Mouse (Mus musculus): ENCODE measurements at regions not wholly inside any gene's neighbourhood (a gene's known extent, or its start where the extent isn't known, plus 50 kb on each side); places are given as distances from the start of the nearest gene placed in this dataset.

- no peak for ATAC-seq (ENCODE audit: insufficient read depth)
- Histone ChIP-seq H3K4me1 (ENCODE audit: insufficient read depth) (no peaks in the 10 kb centered on the region), H3K9me3 (ENCODE audit: low read depth, low read length) (no peaks in the 10 kb centered on the region), H3K27me3 (ENCODE audit: insufficient read depth, low read length) (no peaks in the 10 kb centered on the region), H3K9ac (no peak overlapping the region), H3K27ac (ENCODE audit: low read depth) (no peak overlapping the region), H3K4me2 (no peak overlapping the region), H3K36me3 (ENCODE audit: insufficient read depth) (no peaks in the 10 kb centered on the region), H3K4me3 (ENCODE audit: low read depth, low read length) (no peak overlapping the region)
- WGBS, result 70% methylated on average over 6 of the region's 6 CpGs
- no peak for TF ChIP-seq CTCF (IDR thresholded peaks at IDR 0.05; ENCODE audit: low read depth)
- DNase-seq, result no peak
Measured at GRCm38 (mm10) chr13:53740981-53741380, 268.1 kb upstream of the Msx2 start.

GRCm38 (mm10) chr13:53739127-53739526 is 266.3 kb upstream of the Msx2 start:
- H3K36me3 ChIP-seq (ENCODE audit: insufficient read depth), result no peaks in the 10 kb centered on the region
- H3K9me3 ChIP-seq (ENCODE audit: low read depth, low read length), result no peaks in the 10 kb centered on the region
- no peak overlapping the region for H3K9ac ChIP-seq
- H3K27me3 ChIP-seq (ENCODE audit: insufficient read depth, low read length), result no peaks in the 10 kb centered on the region
- ATAC-seq (ENCODE audit: insufficient read depth) (no peak), DNase-seq (peak; percentile 64)
- no peak overlapping the region for H3K4me2 ChIP-seq
- WGBS, result 57% methylated on average over 3 of the region's 3 CpGs
- H3K4me1 ChIP-seq (ENCODE audit: insufficient read depth), result 0 out of 2 replicates have a peak, but pooled peaks cover 4% of the 10 kb centered on the region
- no peak for TF ChIP-seq CTCF (IDR thresholded peaks at IDR 0.05; ENCODE audit: low read depth)
- H3K27ac ChIP-seq (ENCODE audit: low read depth), result no peak overlapping the region
- H3K4me3 ChIP-seq (ENCODE audit: low read depth, low read length), result no peak overlapping the region

- Histone ChIP-seq H3K27ac (ENCODE audit: low read depth) (peak overlapping the region; percentile 72), H3K4me1 (ENCODE audit: insufficient read depth) (0 out of 2 replicates have a peak, but pooled peaks cover 4% of the 10 kb centered on the region), H3K4me2 (no peak overlapping the region), H3K9ac (no peak overlapping the region), H3K36me3 (ENCODE audit: insufficient read depth) (no peaks in the 10 kb centered on the region), H3K9me3 (ENCODE audit: low read depth, low read length) (no peaks in the 10 kb centered on the region), H3K4me3 (ENCODE audit: low read depth, low read length) (no peak overlapping the region), H3K27me3 (ENCODE audit: insufficient read depth, low read length) (no peaks in the 10 kb centered on the region)
- TF ChIP-seq CTCF (IDR thresholded peaks at IDR 0.05; ENCODE audit: low read depth), result no peak
- ATAC-seq (ENCODE audit: insufficient read depth) (peak; percentile 95), DNase-seq (peak; percentile 95)
- 35% methylated on average over 4 of the region's 4 CpGs for WGBS
Measured at GRCm38 (mm10) chr13:53734944-53735343, 262.1 kb upstream of the Msx2 start.

- H3K9ac ChIP-seq, result no peak overlapping the region
- no peaks in the 10 kb centered on the region for H3K9me3 ChIP-seq (ENCODE audit: low read depth, low read length)
- no peaks in the 10 kb centered on the region for H3K36me3 ChIP-seq (ENCODE audit: insufficient read depth)
- TF ChIP-seq CTCF (IDR thresholded peaks at IDR 0.05; ENCODE audit: low read depth), result no peak
- H3K4me3 ChIP-seq (ENCODE audit: low read depth, low read length), result no peak overlapping the region
- no peaks in the 10 kb centered on the region for H3K27me3 ChIP-seq (ENCODE audit: insufficient read depth, low read length)
- no peak for ATAC-seq (ENCODE audit: insufficient read depth)
- H3K4me1 ChIP-seq (ENCODE audit: insufficient read depth), result 0 out of 2 replicates have a peak, but pooled peaks cover 3% of the 10 kb centered on the region
- WGBS, result 40% methylated on average over 10 of the region's 10 CpGs
- peak overlapping the region; percentile 25; the same call in 1 of the 2 replicates for H3K27ac ChIP-seq (ENCODE audit: low read depth)
- H3K4me2 ChIP-seq, result no peak overlapping the region
- DNase-seq, result peak; percentile 43
Measured at GRCm38 (mm10) chr13:53730259-53730902, 257.5 kb upstream of the Msx2 start.

- TF ChIP-seq CTCF (IDR thresholded peaks at IDR 0.05; ENCODE audit: low read depth), result no peak
- Histone ChIP-seq H3K9ac (no peak overlapping the region), H3K27me3 (ENCODE audit: insufficient read depth, low read length) (no peaks in the 10 kb centered on the region), H3K4me3 (ENCODE audit: low read depth, low read length) (no peak overlapping the region), H3K4me2 (no peak overlapping the region), H3K36me3 (ENCODE audit: insufficient read depth) (no peaks in the 10 kb centered on the region), H3K27ac (ENCODE audit: low read depth) (0 out of 2 replicates have a peak overlapping the region, but pooled peaks have one; percentile 25), H3K9me3 (ENCODE audit: low read depth, low read length) (no peaks in the 10 kb centered on the region), H3K4me1 (ENCODE audit: insufficient read depth) (no peaks in the 10 kb centered on the region)
- ATAC-seq (ENCODE audit: insufficient read depth) (no peak), DNase-seq (no peak)
- 84% methylated on average over 7 of the region's 7 CpGs for WGBS
Measured at GRCm38 (mm10) chr13:53729848-53730247, 257.0 kb upstream of the Msx2 start.

- H3K27ac ChIP-seq (ENCODE audit: low read depth), result no peak overlapping the region
- DNase-seq, result no peak
- 87% methylated on average over 4 of the region's 4 CpGs for WGBS
- TF ChIP-seq CTCF (IDR thresholded peaks at IDR 0.05; ENCODE audit: low read depth), result no peak
- H3K9me3 ChIP-seq (ENCODE audit: low read depth, low read length), result no peaks in the 10 kb centered on the region
- no peak overlapping the region for H3K9ac ChIP-seq
- no peak for ATAC-seq (ENCODE audit: insufficient read depth)
- no peaks in the 10 kb centered on the region for H3K36me3 ChIP-seq (ENCODE audit: insufficient read depth)
- no peaks in the 10 kb centered on the region for H3K27me3 ChIP-seq (ENCODE audit: insufficient read depth, low read length)
- no peak overlapping the region for H3K4me3 ChIP-seq (ENCODE audit: low read depth, low read length)
- H3K4me1 ChIP-seq (ENCODE audit: insufficient read depth), result no peaks in the 10 kb centered on the region
- H3K4me2 ChIP-seq, result no peak overlapping the region
Measured at GRCm38 (mm10) chr13:53726031-53726430, 253.2 kb upstream of the Msx2 start.

- Histone ChIP-seq H3K4me1 (ENCODE audit: insufficient read depth) (no peaks in the 10 kb centered on the region), H3K27me3 (ENCODE audit: insufficient read depth, low read length) (no peaks in the 10 kb centered on the region), H3K27ac (ENCODE audit: low read depth) (no peak overlapping the region), H3K4me3 (ENCODE audit: low read depth, low read length) (no peak overlapping the region), H3K9ac (no peak overlapping the region), H3K9me3 (ENCODE audit: low read depth, low read length) (no peaks in the 10 kb centered on the region), H3K36me3 (ENCODE audit: insufficient read depth) (no peaks in the 10 kb centered on the region), H3K4me2 (no peak overlapping the region)
- TF ChIP-seq CTCF (IDR thresholded peaks at IDR 0.05; ENCODE audit: low read depth), result no peak
- DNase-seq (no peak), ATAC-seq (ENCODE audit: insufficient read depth) (no peak)
- 63% methylated on average over 6 of the region's 6 CpGs for WGBS
Measured at GRCm38 (mm10) chr13:53722881-53723280, 250.0 kb upstream of the Msx2 start.

Data from lung, embryonic 14.5 days (tissue).